Mouse (Mus musculus): ENCODE measurements around the gene Ykt6. TPM values are rescaled to one million over a fixed set of nuclear protein-coding genes. Genes with fewer than 3 reads are reported as not detected.

The Ykt6 gene
- polyA plus RNA-seq, 1 experiment from 2014 or later, result 95.9 TPM

DNA sequence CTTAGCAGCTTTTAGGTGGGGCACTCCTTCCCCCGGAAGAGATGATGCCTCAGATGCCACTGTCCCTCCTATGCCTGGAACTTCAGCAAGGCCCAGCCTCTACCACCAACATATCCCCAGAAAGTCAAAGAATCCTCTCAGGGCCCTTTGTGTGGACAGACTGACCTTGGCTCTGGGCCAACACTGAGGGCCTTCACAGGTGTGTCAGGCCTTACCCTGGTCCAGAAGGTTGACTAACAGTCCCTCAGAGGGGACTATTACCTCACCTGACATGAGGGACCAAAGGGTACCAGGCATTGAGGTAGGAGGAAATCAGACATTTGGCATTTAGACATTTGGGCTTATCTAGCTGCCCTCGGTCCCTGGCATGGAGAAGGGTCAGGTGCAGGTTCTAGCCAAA is 24.6 kb downstream of the Ykt6 start:
- Histone ChIP-seq H3K36me3 (no peaks in the 10 kb centered on the region), H3K27ac (replicated peaks) (no peak overlapping the region), H3K9me3 (no peaks in the 10 kb centered on the region), H3K4me1 (no peaks in the 10 kb centered on the region), H3K27me3 (no peaks in the 10 kb centered on the region), H3K4me3 (no peak overlapping the region), H3K4me2 (replicated peaks) (no peak overlapping the region), H3K9ac (replicated peaks) (no peak overlapping the region)
- 92% methylated on average over 2 of the region's 2 CpGs for WGBS
- no peak for ATAC-seq (replicated peaks)

DNA sequence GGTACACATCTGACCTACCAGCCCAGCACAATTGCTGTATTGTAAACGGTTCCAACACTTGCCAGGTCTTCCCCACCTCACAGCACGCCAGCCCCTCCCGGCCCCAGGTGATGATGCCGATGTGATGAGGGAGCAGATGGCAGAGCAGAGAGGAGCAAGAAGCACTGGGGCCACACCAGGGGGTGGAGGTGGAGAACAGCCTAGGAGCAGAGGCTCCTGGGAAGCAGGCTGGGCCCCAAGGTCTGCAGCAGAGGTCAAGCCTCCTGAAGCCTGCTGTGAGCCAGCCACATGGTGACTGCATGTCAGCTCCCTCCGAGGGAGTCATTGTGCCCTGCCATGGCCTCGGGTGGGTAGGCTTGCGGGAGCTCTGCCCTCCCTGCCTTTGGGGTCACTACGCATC is 25.1 kb downstream of the Ykt6 start:
- Histone ChIP-seq H3K4me3 (no peak overlapping the region), H3K27me3 (no peaks in the 10 kb centered on the region)
- WGBS, result 76% methylated on average over 8 of the region's 8 CpGs

DNA sequence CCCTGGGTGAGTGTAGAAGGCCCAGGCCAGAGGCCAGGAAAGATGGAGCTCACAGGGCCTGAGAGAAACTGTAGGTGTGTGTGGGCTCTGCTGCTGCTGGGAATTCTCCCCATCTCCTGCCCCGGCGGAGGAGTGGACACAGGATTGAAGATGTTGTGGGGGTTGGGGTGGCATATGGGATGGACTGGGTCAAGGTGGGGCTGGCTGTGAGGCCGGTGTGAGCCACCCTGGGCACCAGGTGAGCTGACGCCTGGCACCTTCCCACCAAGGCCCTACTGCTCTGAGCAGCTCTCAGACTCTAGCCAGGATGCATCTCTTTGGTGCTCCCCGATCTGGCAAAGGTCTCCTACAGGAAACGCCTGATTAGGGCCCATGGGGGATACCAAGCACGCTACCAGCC is 25.8 kb downstream of the Ykt6 start:
- Histone ChIP-seq H3K27ac (replicated peaks) (no peak overlapping the region), H3K9me3 (no peaks in the 10 kb centered on the region), H3K4me2 (replicated peaks) (no peak overlapping the region), H3K4me1 (no peaks in the 10 kb centered on the region), H3K9ac (replicated peaks) (no peak overlapping the region), H3K4me3 (no peak overlapping the region), H3K36me3 (no peaks in the 10 kb centered on the region), H3K27me3 (no peaks in the 10 kb centered on the region)
- WGBS, result 83% methylated on average over 7 of the region's 7 CpGs
- no peak for ATAC-seq (replicated peaks)

More for the DNA sequence above, 25.1 kb downstream of the Ykt6 start:
- Histone ChIP-seq H3K27ac (replicated peaks) (no peak overlapping the region), H3K36me3 (no peaks in the 10 kb centered on the region), H3K4me2 (replicated peaks) (no peak overlapping the region), H3K9me3 (no peaks in the 10 kb centered on the region), H3K9ac (replicated peaks) (no peak overlapping the region), H3K4me1 (no peaks in the 10 kb centered on the region)
- no peak for ATAC-seq (replicated peaks)

DNA sequence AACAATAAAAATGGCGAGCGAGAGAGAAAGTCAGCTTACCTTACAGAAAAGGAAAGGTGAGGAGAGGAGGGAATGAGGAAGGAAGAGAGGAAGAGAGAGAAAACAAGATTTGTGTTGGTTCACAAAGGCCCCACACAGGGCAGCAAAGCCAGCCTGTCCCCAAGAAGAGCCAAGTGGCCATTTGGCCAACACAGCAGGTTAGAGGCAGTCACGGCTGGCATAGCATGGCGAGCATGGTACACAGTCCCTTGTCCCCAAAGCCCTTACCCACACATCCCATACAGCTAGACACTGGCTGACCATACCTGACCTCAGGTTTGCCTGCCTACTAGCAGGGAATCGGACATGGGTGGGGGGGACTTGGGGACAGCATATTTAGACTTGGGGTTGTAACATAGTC is 28.1 kb downstream of the Ykt6 start:
- no peak overlapping the region for H3K4me3 ChIP-seq
- H3K36me3 ChIP-seq, result 0 out of 2 replicates have a peak, but pooled peaks cover 3% of the 10 kb centered on the region
- no peak overlapping the region for H3K27ac ChIP-seq (replicated peaks)
- no peaks in the 10 kb centered on the region for H3K4me1 ChIP-seq
- no peaks in the 10 kb centered on the region for H3K27me3 ChIP-seq
- ATAC-seq (replicated peaks), result no peak
- H3K4me2 ChIP-seq (replicated peaks), result no peak overlapping the region
- no peak overlapping the region for H3K9ac ChIP-seq (replicated peaks)
- no peaks in the 10 kb centered on the region for H3K9me3 ChIP-seq
- 91% methylated on average over 5 of the region's 5 CpGs for WGBS

DNA sequence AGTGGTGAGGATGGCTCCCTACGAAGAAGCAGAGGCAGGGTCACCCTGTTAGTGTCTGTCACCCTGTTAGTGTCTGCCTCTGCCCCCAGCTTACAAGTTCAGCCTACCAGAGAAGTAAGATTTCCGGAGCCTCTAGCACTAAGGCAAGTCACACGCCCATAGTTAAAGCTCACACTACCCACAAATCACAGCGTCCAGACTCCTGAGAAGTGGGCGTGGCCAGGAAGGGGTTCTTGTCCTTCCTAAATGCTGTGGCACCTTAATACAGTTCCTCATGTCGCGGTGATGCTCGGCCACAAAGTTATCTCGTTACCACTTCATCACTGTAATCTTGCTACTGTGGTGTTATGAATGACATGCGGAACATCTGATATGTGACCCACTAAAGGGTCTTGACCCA is 32.6 kb downstream of the Ykt6 start:
- H3K9ac ChIP-seq (replicated peaks), result no peak overlapping the region
- H3K4me2 ChIP-seq (replicated peaks), result no peak overlapping the region
- H3K27me3 ChIP-seq, result no peaks in the 10 kb centered on the region
- no peak for ATAC-seq (replicated peaks)
- H3K4me3 ChIP-seq, result no peak overlapping the region
- no peak overlapping the region for H3K27ac ChIP-seq (replicated peaks)
- WGBS, result 83% methylated on average over 10 of the region's 10 CpGs
- H3K36me3 ChIP-seq, result peaks cover 3% of the 10 kb centered on the region; the same call in 1 of the 2 replicates
- no peaks in the 10 kb centered on the region for H3K4me1 ChIP-seq
- no peaks in the 10 kb centered on the region for H3K9me3 ChIP-seq

DNA sequence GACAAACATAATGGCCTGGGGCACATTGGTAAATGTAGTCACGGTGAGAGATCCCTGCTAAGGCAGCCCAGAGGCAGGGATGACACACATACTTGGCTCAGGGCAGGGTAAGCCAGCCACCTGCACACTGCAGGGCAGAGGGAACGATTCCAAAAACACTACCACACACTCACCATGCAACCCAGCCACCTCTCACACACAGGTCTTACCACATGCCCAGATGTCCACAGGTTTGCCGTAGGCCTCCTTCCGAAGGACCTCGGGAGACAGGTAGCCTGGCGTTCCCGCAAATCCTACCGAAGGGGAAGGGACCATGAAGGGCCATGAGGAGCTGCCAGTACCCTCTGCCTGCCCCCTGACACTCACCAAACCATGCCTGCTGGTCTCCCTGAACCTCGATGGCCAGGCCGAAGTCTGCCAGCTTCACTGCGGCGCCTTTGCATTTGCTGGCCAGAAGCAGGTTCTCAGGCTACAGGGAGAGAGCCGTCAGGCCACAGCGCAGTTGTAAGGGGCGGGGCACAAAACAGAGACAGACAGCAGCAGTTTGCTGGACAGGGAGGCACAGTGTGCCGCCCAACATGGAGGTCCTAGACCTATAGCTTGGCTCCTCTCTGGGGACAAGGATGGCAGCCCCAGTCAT is 34.6 kb downstream of the Ykt6 start:
- ATAC-seq (replicated peaks), result no peak
- Histone ChIP-seq H3K27ac (replicated peaks) (no peak overlapping the region), H3K36me3 (peaks cover 3% of the 10 kb centered on the region; the same call in 1 of the 2 replicates), H3K9ac (replicated peaks) (no peak overlapping the region), H3K27me3 (no peaks in the 10 kb centered on the region), H3K4me1 (no peaks in the 10 kb centered on the region), H3K4me3 (no peak overlapping the region), H3K9me3 (no peaks in the 10 kb centered on the region), H3K4me2 (replicated peaks) (no peak overlapping the region)
- 84% methylated on average over 16 of the region's 16 CpGs for WGBS

DNA sequence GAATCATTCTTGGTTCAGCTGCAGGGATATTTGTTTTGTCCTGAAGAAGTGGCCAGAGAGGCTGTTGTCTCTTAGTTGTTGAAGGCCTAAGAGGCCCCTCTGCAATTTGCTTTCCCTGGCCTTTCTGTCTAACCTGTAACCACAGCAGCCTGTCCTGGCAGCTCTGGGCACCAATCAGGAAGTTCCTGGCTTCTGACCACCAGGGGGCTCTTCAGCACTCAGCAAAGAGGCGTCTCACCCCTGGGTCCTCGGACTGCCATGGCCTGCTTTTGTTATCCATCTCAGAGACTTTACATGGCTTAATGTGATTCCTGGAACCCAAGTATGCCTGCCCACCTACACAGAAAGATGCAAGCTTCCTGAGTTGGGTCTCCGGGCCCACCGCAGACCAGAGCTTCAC is 35.4 kb downstream of the Ykt6 start:
- H3K27me3 ChIP-seq, result no peaks in the 10 kb centered on the region
- H3K4me1 ChIP-seq, result no peaks in the 10 kb centered on the region
- 24% methylated on average over 4 of the region's 4 CpGs for WGBS
- no peak overlapping the region for H3K4me3 ChIP-seq
- H3K36me3 ChIP-seq, result peaks cover 5% of the 10 kb centered on the region; the same call in 1 of the 2 replicates
- ATAC-seq (replicated peaks), result no peak
- H3K4me2 ChIP-seq (replicated peaks), result no peak overlapping the region
- no peaks in the 10 kb centered on the region for H3K9me3 ChIP-seq
- no peak overlapping the region for H3K9ac ChIP-seq (replicated peaks)
- no peak overlapping the region for H3K27ac ChIP-seq (replicated peaks)

DNA sequence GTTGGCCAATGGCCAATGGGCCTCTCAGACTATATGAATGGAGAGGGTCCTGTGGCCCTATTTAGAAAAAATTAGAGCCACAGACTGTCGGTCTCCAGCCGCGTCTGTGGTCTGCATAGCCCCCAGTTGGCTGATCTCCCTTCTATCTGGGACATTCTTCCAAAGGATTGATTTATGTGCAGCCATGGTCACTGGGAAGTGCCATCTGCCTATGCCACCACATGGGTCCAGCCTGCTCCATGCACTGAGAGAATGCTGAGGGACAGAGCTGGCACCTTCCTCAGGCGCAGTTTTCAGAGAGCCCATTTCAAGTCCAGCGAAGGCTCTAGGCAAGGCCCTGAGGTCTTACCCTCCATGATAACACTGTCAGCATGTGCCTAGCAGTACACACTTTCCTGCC is 38.7 kb downstream of the Ykt6 start:
- WGBS, result 75% methylated on average over 5 of the region's 5 CpGs
- H3K27me3 ChIP-seq, result no peaks in the 10 kb centered on the region
- H3K4me2 ChIP-seq (replicated peaks), result no peak overlapping the region
- H3K4me1 ChIP-seq, result no peaks in the 10 kb centered on the region
- H3K27ac ChIP-seq (replicated peaks), result no peak overlapping the region
- peaks cover 2% of the 10 kb centered on the region; the same call in 1 of the 2 replicates for H3K36me3 ChIP-seq
- no peak overlapping the region for H3K4me3 ChIP-seq
- no peaks in the 10 kb centered on the region for H3K9me3 ChIP-seq
- no peak for ATAC-seq (replicated peaks)
- no peak overlapping the region for H3K9ac ChIP-seq (replicated peaks)

DNA sequence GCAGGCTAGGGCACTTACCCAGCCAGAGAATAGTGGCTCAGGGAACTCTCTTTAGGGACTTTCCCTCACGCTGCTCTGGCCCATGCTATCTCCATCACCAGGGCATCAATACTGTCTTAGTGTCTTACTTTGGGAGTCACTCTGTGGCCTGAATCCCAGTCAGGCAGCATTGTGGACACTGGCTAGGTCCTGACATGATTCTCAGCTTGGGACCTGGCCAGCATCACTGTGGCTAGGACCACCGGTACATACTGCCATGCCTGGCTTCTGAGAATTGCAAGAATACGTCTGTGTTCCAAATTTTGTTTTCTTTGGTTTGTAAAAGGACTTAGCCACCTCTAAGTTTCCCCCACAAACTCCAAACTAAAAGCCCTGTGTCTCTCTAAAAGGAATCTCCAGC is 39.4 kb downstream of the Ykt6 start:
- H3K4me2 ChIP-seq (replicated peaks), result no peak overlapping the region
- H3K36me3 ChIP-seq, result peaks cover 2% of the 10 kb centered on the region; the same call in 1 of the 2 replicates
- no peaks in the 10 kb centered on the region for H3K27me3 ChIP-seq
- H3K9me3 ChIP-seq, result no peaks in the 10 kb centered on the region
- no peak overlapping the region for H3K9ac ChIP-seq (replicated peaks)
- peaks cover 4% of the 10 kb centered on the region for H3K4me1 ChIP-seq
- no peak overlapping the region for H3K27ac ChIP-seq (replicated peaks)
- H3K4me3 ChIP-seq, result no peak overlapping the region
- no peak for ATAC-seq (replicated peaks)
- WGBS, result 76% methylated on average over 3 of the region's 3 CpGs

DNA sequence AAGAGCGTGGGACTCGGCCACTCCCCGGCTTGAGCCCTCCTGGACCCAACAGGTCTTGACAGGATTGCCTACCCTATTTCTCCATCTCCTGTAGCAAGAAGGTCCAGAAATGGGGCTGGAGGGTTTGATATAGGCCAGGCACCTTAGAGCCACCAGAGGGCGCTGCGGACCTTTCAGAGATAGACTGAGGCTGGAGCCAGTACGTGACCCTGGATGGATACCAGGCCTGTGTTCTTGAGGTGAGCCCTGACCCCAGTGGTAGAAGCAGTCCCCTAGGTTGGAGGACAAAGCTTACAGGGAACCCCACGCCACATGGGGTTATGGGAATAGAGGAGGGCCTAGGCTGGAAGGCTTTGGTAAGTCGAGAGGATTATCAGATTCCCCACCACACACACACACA is 40.5 kb downstream of the Ykt6 start:
- ATAC-seq (replicated peaks), result peak; percentile 30; the same call in 1 of the 2 replicates
- Histone ChIP-seq H3K27ac (replicated peaks) (no peak overlapping the region), H3K36me3 (peaks cover 2% of the 10 kb centered on the region; the same call in 1 of the 2 replicates), H3K4me3 (no peak overlapping the region), H3K9me3 (no peaks in the 10 kb centered on the region), H3K4me2 (replicated peaks) (no peak overlapping the region), H3K4me1 (peaks cover 16% of the 10 kb centered on the region), H3K9ac (replicated peaks) (no peak overlapping the region), H3K27me3 (no peaks in the 10 kb centered on the region)
- 13% methylated on average over 8 of the region's 8 CpGs for WGBS

DNA sequence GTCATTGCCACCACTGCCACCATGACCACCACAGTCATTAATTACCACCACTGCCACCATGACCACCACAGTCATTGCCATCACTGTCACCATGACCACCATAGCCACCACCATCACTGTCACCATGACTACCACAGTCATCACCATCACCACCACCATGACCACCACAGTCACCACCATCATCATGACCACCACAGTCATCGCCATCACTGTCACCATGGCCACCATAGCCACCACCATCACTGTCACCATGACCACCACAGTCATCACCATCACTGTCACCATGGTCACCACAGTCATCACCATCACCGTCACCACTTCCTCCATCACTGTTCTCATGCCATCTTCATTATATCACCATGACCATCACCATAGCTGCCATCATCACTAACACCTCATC is 43.0 kb downstream of the Ykt6 start:
- no peak for ATAC-seq (replicated peaks)
- no peak overlapping the region for H3K4me2 ChIP-seq (replicated peaks)
- 97% methylated on average over 2 of the region's 2 CpGs for WGBS
- H3K36me3 ChIP-seq, result 0 out of 2 replicates have a peak, but pooled peaks cover 2% of the 10 kb centered on the region
- H3K4me3 ChIP-seq, result no peak overlapping the region
- no peaks in the 10 kb centered on the region for H3K9me3 ChIP-seq
- H3K27me3 ChIP-seq, result no peaks in the 10 kb centered on the region
- no peak overlapping the region for H3K27ac ChIP-seq (replicated peaks)
- H3K9ac ChIP-seq (replicated peaks), result no peak overlapping the region
- H3K4me1 ChIP-seq, result peaks cover 23% of the 10 kb centered on the region

DNA sequence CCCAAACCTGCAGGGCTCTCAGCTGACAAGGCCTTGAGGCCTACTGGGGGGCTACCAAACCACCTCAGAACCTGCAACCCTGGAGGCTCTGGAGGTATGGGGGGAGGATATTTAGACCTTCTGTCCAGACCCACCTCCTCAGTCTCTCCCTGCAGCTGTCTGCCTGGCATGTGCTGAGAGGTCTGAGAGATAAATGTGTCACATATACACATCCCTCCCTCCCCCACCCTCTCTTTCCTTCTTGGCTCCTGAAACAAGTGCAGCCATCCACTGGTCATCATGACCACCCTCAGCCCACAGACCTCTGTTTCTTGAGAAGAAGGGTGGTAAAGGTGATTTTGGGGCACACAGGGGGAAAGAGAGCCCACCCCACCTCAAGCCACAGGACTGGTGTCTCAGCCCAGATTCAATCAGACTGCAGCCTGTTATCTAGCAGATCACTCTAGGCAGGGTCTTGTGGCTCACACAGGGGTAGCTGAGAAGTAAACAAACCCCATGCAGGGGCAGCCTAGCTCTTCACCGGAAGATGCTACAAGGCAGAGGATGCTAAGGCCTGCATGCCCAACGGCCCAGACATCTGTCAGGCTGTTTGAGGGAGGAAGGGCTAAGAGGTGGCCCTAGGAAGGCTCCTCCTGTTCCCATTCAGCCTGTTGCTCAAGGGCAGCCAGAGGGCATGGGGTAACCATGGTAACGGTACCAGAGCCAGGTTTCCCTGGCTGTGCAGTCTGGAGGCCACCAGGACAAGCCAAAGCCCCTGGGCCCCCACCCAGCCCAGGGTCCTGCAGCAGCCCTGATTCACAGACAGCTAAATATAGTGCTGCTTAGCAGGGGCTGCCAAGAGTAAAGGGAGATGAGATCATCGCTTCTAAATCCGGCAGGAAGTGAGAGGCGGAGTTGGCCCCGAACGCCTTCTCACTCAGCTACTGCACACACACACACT is 44.6 kb downstream of the Ykt6 start:
- no peak overlapping the region for H3K9ac ChIP-seq (replicated peaks)
- ATAC-seq (replicated peaks), result peak; percentile 91

More for the DNA sequence above, 44.6 kb downstream of the Ykt6 start:
- Histone ChIP-seq H3K4me3 (no peak overlapping the region), H3K9me3 (no peaks in the 10 kb centered on the region), H3K4me2 (replicated peaks) (peak overlapping the region; percentile 2; the same call in 1 of the 2 replicates), H3K27ac (replicated peaks) (peak overlapping the region; percentile 83), H3K4me1 (peaks cover 23% of the 10 kb centered on the region), H3K36me3 (0 out of 2 replicates have a peak, but pooled peaks cover 2% of the 10 kb centered on the region), H3K27me3 (no peaks in the 10 kb centered on the region)
- WGBS, result 4% methylated on average over 8 of the region's 8 CpGs
